Mouse (Mus musculus) stomach, postnatal 0 days (tissue): ENCODE data around the gene Apoa5.

Experiments
- CTCF ChIP-seq: IDR thresholded peaks from 2 replicates; pipeline ENCODE4 v1.5.1; 2016; ENCODE audit warnings: antibody characterized with exemption, low read depth, mild to moderate bottlenecking, moderate library complexity
- EP300 ChIP-seq: optimal IDR thresholded peaks from 2 replicates; pipeline ENCODE3; 2016; ENCODE audit warnings: antibody characterized with exemption

DNA sequence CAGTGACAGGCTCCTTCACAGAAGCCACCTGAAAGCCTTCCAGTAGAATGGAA lies 33.0 kb upstream of the Apoa5 start, which contains the start of gene Apoc3:
- no peak for TF ChIP-seq CTCF
- TF ChIP-seq EP300 = no peak
